Mouse (Mus musculus): ENCODE results near the gene Glis2. TPM values are rescaled to one million over a fixed set of nuclear protein-coding genes. Genes with fewer than 3 reads are reported as not detected.

The Glis2 gene
- 12.3 and 14.2 TPM in 2 replicates for polyA plus RNA-seq (2015; fragmentation: Nextera tagmentation; extraction: Ambion mirVana)

DNA sequence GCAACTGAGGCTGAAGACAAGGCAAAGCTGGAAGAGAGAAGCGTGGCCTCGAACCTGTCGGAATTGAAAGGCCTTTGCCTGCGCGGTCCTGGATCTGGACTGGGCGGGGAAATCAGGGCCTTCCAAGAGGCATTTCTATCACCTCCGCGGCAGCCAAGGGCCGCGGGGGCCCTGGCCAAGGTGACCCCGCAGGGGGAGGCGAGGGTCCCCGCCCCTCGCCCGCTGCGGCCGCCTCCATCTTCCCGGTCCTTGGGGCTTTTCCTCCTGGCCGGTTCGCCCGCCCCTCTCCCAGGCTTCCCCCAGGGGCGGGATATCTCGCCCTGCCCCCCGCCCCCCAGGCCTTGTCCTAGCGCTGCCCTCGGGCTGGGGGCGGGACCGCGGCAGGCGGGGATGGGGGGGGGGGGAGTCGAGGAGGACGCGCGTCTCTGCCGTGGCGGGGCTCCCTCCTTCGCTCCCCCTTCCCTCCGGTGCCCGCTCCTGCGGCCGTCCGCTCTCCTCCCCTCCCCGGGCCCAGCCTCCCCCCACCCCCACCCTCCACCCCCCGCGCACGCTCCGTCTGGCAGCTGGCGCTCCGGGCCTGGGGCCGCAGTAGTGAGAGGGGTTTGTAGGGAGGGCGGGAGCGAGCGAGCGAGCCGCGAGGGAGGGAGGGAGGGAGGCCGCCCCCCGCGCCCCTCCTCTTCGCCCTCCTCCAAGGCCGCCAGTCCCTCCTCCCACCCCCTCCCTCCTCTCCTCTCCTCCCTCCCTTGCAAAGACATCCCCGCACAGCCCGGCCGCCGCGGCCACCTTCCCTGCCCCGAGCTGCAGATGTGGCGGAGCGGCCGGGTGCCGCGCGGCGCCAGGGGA, at the start of gene Glis2:
Gene Glis2, plus strand, starts transcription at position 743 of the 843 bp plus-strand sequence.
- Histone ChIP-seq H3K4me3 (ENCODE audit: low read length) (peak within 1 kb of the TSS; percentile 83), H3K27me3 (ENCODE audit: control insufficient read depth, insufficient read depth, low read length) (no peaks in the 10 kb centered on the region), H3K4me2 (ENCODE audit: low read depth, low read length) (peak within 1 kb of the TSS; percentile 67), H3K4me1 (ENCODE audit: control insufficient read depth, insufficient read depth, low read length) (peaks cover 50% of the 10 kb centered on the region), H3K36me3 (ENCODE audit: control insufficient read depth, insufficient read depth) (peaks cover 8% of the 10 kb centered on the region), H3K9ac (ENCODE audit: low read length) (peak within 1 kb of the TSS; percentile 89), H3K27ac (ENCODE audit: low read length) (peak within 1 kb of the TSS; percentile 93), H3K9me3 (replicated peaks; ENCODE audit: control insufficient read depth, low read length) (no peaks in the 10 kb centered on the region)
- WGBS, result under 1% methylated on average over 35 of the region's 74 CpGs
- ATAC-seq (replicated peaks; ENCODE audit: extremely low read depth, insufficient read depth, low FRiP score), result peak; percentile 84

DNA sequence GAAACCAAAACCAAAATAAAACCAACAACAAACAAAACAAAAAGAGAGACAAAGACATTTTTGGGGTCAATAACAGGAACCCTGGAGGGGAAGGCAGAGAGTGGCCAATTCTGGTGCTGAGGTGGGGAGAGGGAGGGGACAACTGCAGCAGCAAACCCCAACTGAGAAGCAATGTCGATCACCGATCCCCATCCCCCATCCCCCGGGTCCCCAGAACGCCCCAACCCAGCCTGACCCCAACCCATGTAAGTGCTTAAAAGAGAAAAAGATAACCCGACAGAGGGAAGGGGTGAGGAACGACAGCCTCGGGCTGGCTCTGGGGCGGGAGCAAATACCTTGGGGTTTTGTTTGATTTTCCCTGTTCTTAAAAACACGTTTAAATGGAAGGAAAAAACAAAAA, 49.7 kb upstream of the Glis2 start:
- Histone ChIP-seq H3K4me1 (ENCODE audit: control insufficient read depth, insufficient read depth, low read length) (peaks cover 4% of the 10 kb centered on the region), H3K9ac (ENCODE audit: low read length) (no peak overlapping the region), H3K4me3 (ENCODE audit: low read length) (no peak overlapping the region), H3K4me2 (ENCODE audit: low read depth, low read length) (no peak overlapping the region), H3K36me3 (ENCODE audit: control insufficient read depth, insufficient read depth) (peaks cover 29% of the 10 kb centered on the region), H3K27me3 (ENCODE audit: control insufficient read depth, insufficient read depth, low read length) (no peaks in the 10 kb centered on the region), H3K27ac (ENCODE audit: low read length) (no peak overlapping the region), H3K9me3 (replicated peaks; ENCODE audit: control insufficient read depth, low read length) (no peaks in the 10 kb centered on the region)
- 73% methylated on average over 9 of the region's 9 CpGs for WGBS
- ATAC-seq (replicated peaks; ENCODE audit: extremely low read depth, insufficient read depth, low FRiP score), result no peak

DNA sequence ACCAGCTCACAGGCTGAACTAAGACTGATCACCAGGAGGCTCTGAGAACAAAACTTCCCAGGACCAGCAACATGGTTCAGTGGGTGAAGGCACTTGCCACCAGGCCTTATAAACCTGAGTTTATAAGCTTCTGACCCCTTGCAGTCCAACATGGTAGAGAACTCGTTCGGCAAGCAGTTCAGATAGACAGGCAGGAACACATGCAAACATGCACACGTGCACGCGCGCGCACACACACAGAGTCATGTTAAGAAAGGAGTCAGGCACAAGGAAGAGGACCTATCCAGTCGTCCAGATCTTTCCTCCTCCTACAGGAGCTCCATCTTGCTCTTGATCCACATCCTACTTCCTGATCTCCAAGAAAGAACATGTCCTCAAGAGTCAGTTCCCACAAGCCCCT, 47.7 kb upstream of the Glis2 start:
- Histone ChIP-seq H3K4me1 (ENCODE audit: control insufficient read depth, insufficient read depth, low read length) (peaks cover 6% of the 10 kb centered on the region), H3K27ac (ENCODE audit: low read length) (no peak overlapping the region), H3K9ac (ENCODE audit: low read length) (no peak overlapping the region), H3K4me3 (ENCODE audit: low read length) (no peak overlapping the region), H3K27me3 (ENCODE audit: control insufficient read depth, insufficient read depth, low read length) (no peaks in the 10 kb centered on the region), H3K4me2 (ENCODE audit: low read depth, low read length) (no peak overlapping the region), H3K9me3 (replicated peaks; ENCODE audit: control insufficient read depth, low read length) (no peaks in the 10 kb centered on the region), H3K36me3 (ENCODE audit: control insufficient read depth, insufficient read depth) (peaks cover 34% of the 10 kb centered on the region)
- ATAC-seq (replicated peaks; ENCODE audit: extremely low read depth, insufficient read depth, low FRiP score), result no peak
- WGBS, result 95% methylated on average over 8 of the region's 8 CpGs

- H3K4me3 ChIP-seq (ENCODE audit: low read length), result no peak overlapping the region
- H3K27ac ChIP-seq (ENCODE audit: low read length), result no peak overlapping the region
- H3K9ac ChIP-seq (ENCODE audit: low read length), result no peak overlapping the region
- H3K9me3 ChIP-seq (replicated peaks; ENCODE audit: control insufficient read depth, low read length), result no peaks in the 10 kb centered on the region
- H3K27me3 ChIP-seq (ENCODE audit: control insufficient read depth, insufficient read depth, low read length), result no peaks in the 10 kb centered on the region
- no peak for ATAC-seq (replicated peaks; ENCODE audit: extremely low read depth, insufficient read depth, low FRiP score)
- peaks cover 2% of the 10 kb centered on the region; the same call in 1 of the 2 replicates for H3K4me1 ChIP-seq (ENCODE audit: control insufficient read depth, insufficient read depth, low read length)
- H3K4me2 ChIP-seq (ENCODE audit: low read depth, low read length), result no peak overlapping the region
- H3K36me3 ChIP-seq (ENCODE audit: control insufficient read depth, insufficient read depth), result peaks cover 34% of the 10 kb centered on the region
- WGBS, result 85% methylated on average over 5 of the region's 5 CpGs
These were observed 46.9 kb upstream of the Glis2 start for GRCm38 (mm10) chr16:4547611-4548010.

DNA sequence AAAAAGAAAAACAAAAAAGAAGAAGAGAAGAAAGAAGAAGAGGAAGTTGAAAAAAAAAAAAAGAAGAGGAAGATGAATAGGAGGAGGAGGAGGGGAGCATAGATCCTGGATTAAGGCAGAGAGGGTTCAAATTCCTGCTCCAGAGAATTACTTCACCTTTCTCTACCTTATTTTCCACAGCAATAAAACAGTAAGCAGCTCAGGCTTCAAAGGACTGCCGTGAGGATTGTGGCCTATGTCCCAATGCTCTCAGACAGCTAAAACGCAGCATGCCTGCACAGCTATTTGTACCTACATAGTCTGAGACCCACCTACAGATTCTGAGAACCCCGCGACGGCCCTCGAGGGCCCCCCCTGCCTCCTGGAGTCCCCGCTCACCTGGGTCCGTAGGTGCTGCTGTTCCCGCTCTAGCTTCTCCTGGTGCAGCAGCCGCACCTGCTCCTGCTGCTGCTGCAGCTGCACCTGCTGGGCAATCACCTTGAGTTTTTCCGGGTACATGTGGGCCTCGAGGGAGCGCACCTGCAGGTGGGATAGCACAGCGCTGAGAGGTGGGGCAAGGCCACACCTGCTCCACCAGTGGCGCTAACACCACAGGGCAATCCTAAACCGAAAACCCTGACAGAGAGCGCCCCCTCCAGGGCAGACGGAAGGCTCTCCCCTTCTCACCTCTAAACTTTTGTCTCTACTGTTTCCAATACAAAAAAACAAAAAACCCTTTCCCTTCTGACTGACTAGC, 45.4 kb upstream of the Glis2 start:
- Histone ChIP-seq H3K9ac (ENCODE audit: low read length) (no peak overlapping the region), H3K4me3 (ENCODE audit: low read length) (no peak overlapping the region), H3K4me1 (ENCODE audit: control insufficient read depth, insufficient read depth, low read length) (peaks cover 15% of the 10 kb centered on the region), H3K36me3 (ENCODE audit: control insufficient read depth, insufficient read depth) (peaks cover 34% of the 10 kb centered on the region), H3K4me2 (ENCODE audit: low read depth, low read length) (no peak overlapping the region), H3K27ac (ENCODE audit: low read length) (no peak overlapping the region), H3K27me3 (ENCODE audit: control insufficient read depth, insufficient read depth, low read length) (no peaks in the 10 kb centered on the region), H3K9me3 (replicated peaks; ENCODE audit: control insufficient read depth, low read length) (no peaks in the 10 kb centered on the region)
- ATAC-seq (replicated peaks; ENCODE audit: extremely low read depth, insufficient read depth, low FRiP score), result no peak
- WGBS, result 91% methylated on average over 18 of the region's 18 CpGs

GRCm38 (mm10) chr16:4551056-4551455, 43.5 kb upstream of the Glis2 start:
- WGBS, result 30% methylated on average over 13 of the region's 13 CpGs
- Histone ChIP-seq H3K4me1 (ENCODE audit: control insufficient read depth, insufficient read depth, low read length) (peaks cover 15% of the 10 kb centered on the region), H3K9me3 (replicated peaks; ENCODE audit: control insufficient read depth, low read length) (no peaks in the 10 kb centered on the region), H3K27ac (ENCODE audit: low read length) (no peak overlapping the region), H3K4me3 (ENCODE audit: low read length) (no peak overlapping the region), H3K36me3 (ENCODE audit: control insufficient read depth, insufficient read depth) (peaks cover 24% of the 10 kb centered on the region), H3K27me3 (ENCODE audit: control insufficient read depth, insufficient read depth, low read length) (no peaks in the 10 kb centered on the region), H3K9ac (ENCODE audit: low read length) (no peak overlapping the region), H3K4me2 (ENCODE audit: low read depth, low read length) (no peak overlapping the region)
- peak; percentile 65; the same call in 1 of the 2 replicates for ATAC-seq (replicated peaks; ENCODE audit: extremely low read depth, insufficient read depth, low FRiP score)

DNA sequence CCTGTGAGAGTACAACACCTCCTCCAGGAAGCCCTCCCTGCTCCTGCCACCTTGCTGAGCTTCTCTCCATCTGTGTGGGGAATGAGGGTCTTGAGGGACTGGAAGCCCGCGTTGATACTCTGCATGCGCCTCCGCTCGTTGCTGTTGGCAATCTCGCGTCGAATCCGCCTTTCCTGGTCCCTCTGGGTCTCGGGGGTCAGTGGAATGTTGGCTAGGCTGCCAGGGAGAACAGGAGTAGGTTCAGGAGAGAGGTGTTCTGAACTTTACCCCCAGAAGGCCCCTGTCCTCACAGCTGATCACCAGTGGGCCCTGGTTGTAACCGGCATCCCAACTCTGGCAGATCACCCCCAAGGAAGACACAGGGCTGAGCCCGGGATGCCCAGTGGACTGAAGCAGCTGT, 42.6 kb upstream of the Glis2 start:
- no peak overlapping the region for H3K4me3 ChIP-seq (ENCODE audit: low read length)
- peaks cover 20% of the 10 kb centered on the region for H3K4me1 ChIP-seq (ENCODE audit: control insufficient read depth, insufficient read depth, low read length)
- H3K4me2 ChIP-seq (ENCODE audit: low read depth, low read length), result no peak overlapping the region
- no peak overlapping the region for H3K9ac ChIP-seq (ENCODE audit: low read length)
- WGBS, result 93% methylated on average over 12 of the region's 12 CpGs
- H3K36me3 ChIP-seq (ENCODE audit: control insufficient read depth, insufficient read depth), result peaks cover 20% of the 10 kb centered on the region
- H3K27ac ChIP-seq (ENCODE audit: low read length), result no peak overlapping the region
- H3K9me3 ChIP-seq (replicated peaks; ENCODE audit: control insufficient read depth, low read length), result no peaks in the 10 kb centered on the region
- H3K27me3 ChIP-seq (ENCODE audit: control insufficient read depth, insufficient read depth, low read length), result no peaks in the 10 kb centered on the region
- ATAC-seq (replicated peaks; ENCODE audit: extremely low read depth, insufficient read depth, low FRiP score), result no peak

DNA sequence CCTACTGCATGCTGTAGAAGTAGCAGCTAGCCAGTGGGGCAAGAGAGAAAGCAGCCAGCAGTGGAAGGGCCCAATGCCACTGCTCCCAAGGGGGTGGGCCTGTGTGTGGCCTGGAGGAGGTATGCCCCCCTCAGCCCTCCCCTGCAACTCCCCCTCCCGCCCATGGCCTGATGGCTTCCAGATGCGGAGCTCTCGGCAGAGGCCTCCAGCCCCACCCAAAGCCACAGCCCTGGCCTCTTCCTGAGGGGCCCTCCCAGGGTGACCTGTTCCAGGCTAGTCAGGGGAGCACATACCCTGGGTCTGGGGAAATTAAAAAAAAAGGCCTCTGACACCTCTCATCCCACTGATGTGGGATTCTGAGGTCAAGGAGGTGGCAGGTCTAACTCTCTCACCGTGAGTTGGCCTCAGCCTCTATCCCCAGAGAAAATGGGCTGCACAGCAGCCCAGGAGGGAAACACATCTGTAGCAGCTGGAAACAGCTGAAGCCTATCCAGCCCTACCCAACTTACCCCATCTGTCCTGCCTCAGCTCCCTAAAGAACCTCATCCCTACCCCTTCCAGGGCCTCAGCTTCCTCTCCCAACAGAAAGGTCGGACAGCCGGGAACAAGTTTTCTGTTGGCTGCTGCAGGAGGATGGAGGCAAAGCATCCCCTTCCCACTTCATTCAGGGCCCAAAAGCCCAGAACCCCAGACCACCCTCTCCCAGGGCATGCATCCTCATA, 41.5 kb upstream of the Glis2 start:
- Histone ChIP-seq H3K4me1 (ENCODE audit: control insufficient read depth, insufficient read depth, low read length) (peaks cover 31% of the 10 kb centered on the region), H3K4me2 (ENCODE audit: low read depth, low read length) (no peak overlapping the region), H3K4me3 (ENCODE audit: low read length) (no peak overlapping the region), H3K36me3 (ENCODE audit: control insufficient read depth, insufficient read depth) (peaks cover 17% of the 10 kb centered on the region; the same call in 1 of the 2 replicates), H3K9me3 (replicated peaks; ENCODE audit: control insufficient read depth, low read length) (no peaks in the 10 kb centered on the region), H3K27ac (ENCODE audit: low read length) (no peak overlapping the region), H3K9ac (ENCODE audit: low read length) (peak overlapping the region; percentile 30), H3K27me3 (ENCODE audit: control insufficient read depth, insufficient read depth, low read length) (no peaks in the 10 kb centered on the region)
- WGBS, result 40% methylated on average over 6 of the region's 6 CpGs
- ATAC-seq (replicated peaks; ENCODE audit: extremely low read depth, insufficient read depth, low FRiP score), result no peak; the same call in 1 of the 2 replicates

All from heart, embryonic 16.5 days (tissue).